Mouse (Mus musculus) heart, adult 2 months (tissue): ENCODE data around the gene Plekhm2. TPM values are rescaled to one million over a fixed set of nuclear protein-coding genes. Genes with fewer than 3 reads are reported as not detected.

Experiments
- DNase-seq, 2 experiments: peaks; one replicate each; pipeline ENCODE4 v3.0.0; 2021
- H3K27ac ChIP-seq: fragments of 200-600 bp; 2 replicates; pipeline ENCODE4 v1.8.1; 2022
- H3K27me3 ChIP-seq: fragments of 200-500 bp; 2 replicates; pipeline ENCODE4 v1.6.1; 2012; ENCODE audit warnings: mild to moderate bottlenecking, low read length, inconsistent platforms, mixed read lengths; ENCODE audit not compliant: control insufficient read depth, insufficient read depth
- H3K36me3 ChIP-seq: fragments of 200-500 bp; 2 replicates; pipeline ENCODE4 v1.6.1; 2012; ENCODE audit warnings: low read length, inconsistent platforms; ENCODE audit not compliant: control insufficient read depth, insufficient read depth
- H3K4me1 ChIP-seq: fragments of 200-500 bp; 2 replicates; pipeline ENCODE4 v1.6.1; 2011; ENCODE audit warnings: low read length; ENCODE audit not compliant: control insufficient read depth, insufficient read depth
- H3K4me3 ChIP-seq: fragments of 200-600 bp; 2 replicates; pipeline ENCODE4 v1.8.1; 2022
- H3K79me2 ChIP-seq: fragments of 200-500 bp; replicated peaks from 2 replicates; pipeline ENCODE4 v1.6.1; 2012; ENCODE audit warnings: mild to moderate bottlenecking, inconsistent platforms, low read length, moderate library complexity, mixed read lengths; ENCODE audit not compliant: control insufficient read depth, insufficient read depth
- H3K9ac ChIP-seq: fragments of 200-500 bp; 2 replicates; pipeline ENCODE4 v1.6.1; 2012; ENCODE audit warnings: low read depth, mild to moderate bottlenecking, control low read depth, inconsistent platforms, low read length, mixed read lengths
- CTCF ChIP-seq: fragments of 200-600 bp; IDR thresholded peaks from 2 replicates; pipeline ENCODE4 v1.8.1; 2022; ENCODE audit warnings: antibody characterized with exemption, mild to moderate bottlenecking, moderate library complexity
- EP300 ChIP-seq: fragments of 200-500 bp; IDR thresholded peaks from 2 replicates; pipeline ENCODE4 v1.6.1; 2011; ENCODE audit warnings: low read depth, low read length, control low read depth; ENCODE audit not compliant: insufficient read depth
- POLR2A ChIP-seq: fragments of 200-500 bp; IDR thresholded peaks from 2 replicates; pipeline ENCODE4 v1.6.1; 2011; ENCODE audit warnings: mild to moderate bottlenecking, low read depth, low read length, control low read depth; ENCODE audit not compliant: insufficient read depth
- WGBS: fragments of 180-500 bp; shearing (Covaris S2); methylation state at CpG from one replicate; pipeline ENCODE4 v1.1.7; 2018; 5-methylcytosine and 5-hydroxymethylcytosine counted together
- intact Hi-C: fragments of 180-260 bp; cut with DNase I; formaldehyde crosslinking; loops from one replicate; pipeline ENCODE4 v1.15.1; 2025
- polyA plus RNA-seq: library from polyadenylated mRNA; depleted of rRNA; stranded (reverse); fragments of >200 nt; gene quantifications from 2 replicates; pipeline ENCODE4 v1.2.3, GENCODE M21; 2012
- total RNA-seq, 2 experiments: library from RNA; stranded (reverse); gene quantifications; 2 replicates each; pipeline ENCODE4 v1.2.3; 2021

Plekhm2 gene
- total and polyA plus RNA-seq, 3 experiments: 95.2 to 126 (median 111) TPM

DNA sequence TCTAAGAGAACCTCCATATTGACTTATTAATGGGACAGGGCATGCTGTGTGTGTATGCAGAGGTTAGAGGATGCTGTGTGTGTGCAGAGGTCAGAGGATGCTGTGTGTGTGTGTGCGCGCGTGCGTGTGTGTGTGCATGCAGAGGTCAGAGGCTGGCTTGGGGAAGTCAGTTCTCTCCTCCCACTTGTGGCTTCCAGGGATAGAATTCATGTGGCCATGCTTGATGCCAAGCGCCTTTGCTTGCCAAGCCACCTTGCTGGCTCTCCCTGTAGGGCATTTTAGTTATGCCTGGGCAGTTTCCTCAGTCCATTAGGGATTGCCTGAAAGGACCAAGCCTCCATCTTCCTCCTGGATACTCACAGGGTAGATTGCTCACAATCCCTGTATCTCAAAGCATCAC, 28.0 kb downstream of the Plekhm2 start:
- Histone ChIP-seq H3K27ac (peak overlapping the region; percentile 32), H3K36me3 (peaks cover 3% of the 10 kb centered on the region), H3K79me2 (no peaks in the 10 kb centered on the region), H3K4me3 (no peak overlapping the region), H3K27me3 (no peaks in the 10 kb centered on the region), H3K9ac (no peak overlapping the region), H3K4me1 (peaks cover 2% of the 10 kb centered on the region)
- DNase-seq: peak in 1 of 2 experiments; percentile 77
- WGBS: 61% methylated on average over 5 of the region's 5 CpGs
- TF ChIP-seq EP300 (peak; percentile 57; the same call in 1 of the 2 replicates), CTCF (no peak)
- intact Hi-C loops: no loop called here

DNA sequence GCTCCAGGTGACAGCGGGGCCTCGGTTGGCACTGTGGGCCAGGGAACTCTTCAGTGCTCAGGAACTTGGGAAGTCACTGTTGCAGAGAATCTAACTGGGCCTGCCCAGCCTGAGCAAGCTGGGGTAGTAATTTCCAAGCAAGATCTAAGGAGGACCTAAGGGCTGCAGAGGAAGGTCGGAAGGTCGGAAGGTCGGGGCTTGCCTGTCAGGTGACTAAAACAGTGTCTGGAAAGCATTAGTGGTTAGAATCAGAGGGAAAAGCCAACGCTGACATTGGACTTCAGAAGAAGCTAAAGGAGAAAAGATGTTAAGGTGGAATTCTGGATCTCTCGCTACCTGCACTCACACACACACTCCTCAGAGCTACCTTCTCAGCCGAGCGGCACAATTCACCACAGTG, 28.7 kb downstream of the Plekhm2 start:
- no peaks in the 10 kb centered on the region for H3K27me3 ChIP-seq
- H3K4me1 ChIP-seq: peaks cover under 1% of the 10 kb centered on the region
- intact Hi-C loops: no loop called here
- H3K27ac ChIP-seq: peak overlapping the region; percentile 32; the same call in 1 of the 2 replicates
- H3K36me3 ChIP-seq: peaks cover 3% of the 10 kb centered on the region
- H3K79me2 ChIP-seq: no peaks in the 10 kb centered on the region
- TF ChIP-seq POLR2A (no peak), CTCF (no peak), EP300 (no peak)
- DNase-seq: no peak
- no peak overlapping the region for H3K4me3 ChIP-seq
- H3K9ac ChIP-seq: no peak overlapping the region
- 81% methylated on average over 9 of the region's 9 CpGs for WGBS

DNA sequence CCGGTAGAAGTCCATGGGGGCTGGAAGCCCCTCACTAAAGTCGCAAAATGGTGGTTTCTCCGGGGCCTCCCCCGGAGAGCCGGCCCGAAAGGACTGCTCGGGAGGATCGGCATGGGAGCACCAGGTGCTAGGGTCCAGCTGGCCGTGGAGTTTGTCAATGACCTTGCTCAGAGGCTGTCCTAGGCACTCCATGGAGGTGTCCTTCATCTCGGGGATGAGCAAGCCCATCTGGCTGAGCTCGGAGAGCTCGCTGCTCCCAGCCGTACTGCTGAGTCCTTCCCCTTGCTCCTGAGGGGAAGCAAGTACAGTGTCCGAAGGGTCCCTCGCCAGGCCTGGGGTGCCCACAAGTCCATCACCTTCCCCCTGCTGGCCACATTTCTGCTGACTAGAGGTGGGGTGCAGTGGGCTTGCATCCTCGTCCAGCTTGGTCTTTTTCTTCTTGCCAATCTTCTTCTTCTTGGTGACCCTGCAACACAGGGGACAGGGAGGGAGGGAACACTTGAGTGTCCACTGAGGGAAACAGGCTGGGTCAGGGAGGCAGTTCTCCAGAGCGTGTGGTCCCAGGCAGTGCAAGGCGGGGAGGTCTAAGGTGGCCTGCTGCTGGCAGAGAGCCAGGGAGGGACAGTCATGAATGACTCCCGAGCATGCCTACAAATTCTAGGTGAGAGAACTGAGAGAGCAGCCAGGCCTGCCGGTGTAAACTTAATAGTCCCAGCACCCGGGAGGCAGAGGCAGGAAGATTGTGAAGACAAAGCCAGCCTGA, 32.4 kb downstream of the Plekhm2 start:
- intact Hi-C loops: no loop called here
- Histone ChIP-seq H3K4me1 (no peaks in the 10 kb centered on the region), H3K79me2 (no peaks in the 10 kb centered on the region), H3K27ac (no peak overlapping the region), H3K36me3 (peaks cover 3% of the 10 kb centered on the region), H3K27me3 (no peaks in the 10 kb centered on the region), H3K9ac (no peak overlapping the region), H3K4me3 (no peak overlapping the region)
- TF ChIP-seq POLR2A: no peak
- DNase-seq: no peak
- WGBS: 86% methylated on average over 21 of the region's 21 CpGs

GRCm38 (mm10) chr4:141631250-141631649, 33.4 kb downstream of the Plekhm2 start:
- no peak overlapping the region for H3K9ac ChIP-seq
- no peaks in the 10 kb centered on the region for H3K27me3 ChIP-seq
- DNase-seq: no peak
- intact Hi-C loops: no loop called here
- H3K27ac ChIP-seq: no peak overlapping the region
- TF ChIP-seq EP300: no peak
- no peak for TF ChIP-seq CTCF
- no peak for TF ChIP-seq POLR2A
- H3K4me1 ChIP-seq: no peaks in the 10 kb centered on the region
- H3K36me3 ChIP-seq: peaks cover 1% of the 10 kb centered on the region
- H3K79me2 ChIP-seq: no peaks in the 10 kb centered on the region
- H3K4me3 ChIP-seq: no peak overlapping the region
- WGBS: 95% methylated on average over 20 of the region's 20 CpGs

DNA sequence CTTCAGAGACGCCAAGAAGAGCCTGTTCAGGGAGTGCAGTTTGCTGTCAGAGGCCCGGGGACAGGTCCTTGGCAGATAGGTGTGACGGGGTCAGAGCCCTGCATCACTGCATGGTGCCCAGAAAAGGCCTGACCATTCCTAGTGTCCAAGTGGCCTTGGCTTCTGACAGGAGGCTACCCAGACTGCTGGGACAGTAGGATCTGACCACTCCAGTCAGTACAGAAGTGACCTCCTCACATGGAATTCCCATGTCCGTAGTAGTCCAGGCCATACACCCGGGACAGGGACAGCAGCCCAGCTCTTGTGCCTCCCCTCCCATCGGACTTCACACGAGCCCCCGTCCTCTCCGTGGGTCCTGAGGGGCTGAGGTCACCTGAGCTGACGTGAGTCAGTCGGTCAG, 34.7 kb downstream of the Plekhm2 start:
- no peak for DNase-seq
- 87% methylated on average over 11 of the region's 11 CpGs for WGBS
- no peaks in the 10 kb centered on the region for H3K79me2 ChIP-seq
- no peak overlapping the region for H3K27ac ChIP-seq
- no peak overlapping the region for H3K9ac ChIP-seq
- H3K27me3 ChIP-seq: no peaks in the 10 kb centered on the region
- H3K4me1 ChIP-seq: no peaks in the 10 kb centered on the region
- H3K36me3 ChIP-seq: no peaks in the 10 kb centered on the region
- intact Hi-C loops: no loop called here
- TF ChIP-seq EP300 (no peak), CTCF (no peak), POLR2A (no peak)
- no peak overlapping the region for H3K4me3 ChIP-seq

GRCm38 (mm10) chr4:141628661-141629060, 36.0 kb downstream of the Plekhm2 start:
- no peak for DNase-seq
- intact Hi-C loops: no loop called here
- no peaks in the 10 kb centered on the region for H3K79me2 ChIP-seq
- H3K27me3 ChIP-seq: no peaks in the 10 kb centered on the region
- WGBS: 80% methylated on average over 14 of the region's 14 CpGs
- H3K4me1 ChIP-seq: 0 out of 2 replicates have a peak, but pooled peaks cover 2% of the 10 kb centered on the region
- H3K27ac ChIP-seq: no peak overlapping the region; the same call in 1 of the 2 replicates
- no peak overlapping the region for H3K9ac ChIP-seq
- no peak overlapping the region for H3K4me3 ChIP-seq
- no peak for TF ChIP-seq POLR2A
- TF ChIP-seq EP300: no peak
- no peak for TF ChIP-seq CTCF
- no peaks in the 10 kb centered on the region for H3K36me3 ChIP-seq
